Mouse (Mus musculus) spleen, adult 10 weeks (tissue): Measurements from ENCODE around the gene Mta2. TPM values are rescaled to one million over a fixed set of nuclear protein-coding genes. Genes with fewer than 3 reads are reported as not detected.

Source experiments
- polyA plus RNA-seq: library from polyadenylated mRNA; stranded (reverse); fragments of 350-450 nt; fragmentation: Illumina TruSeq; extraction: RNeasy Lipid Tissue Mini Kit (QIAGEN cat#74804); gene quantifications from one replicate; pipeline ENCODE4 v1.2.3, GENCODE M21; 2015; ENCODE audit warnings: low replicate concordance; ENCODE audit not compliant: insufficient read depth

Mta2 gene
- 192 TPM for polyA plus RNA-seq

DNA sequence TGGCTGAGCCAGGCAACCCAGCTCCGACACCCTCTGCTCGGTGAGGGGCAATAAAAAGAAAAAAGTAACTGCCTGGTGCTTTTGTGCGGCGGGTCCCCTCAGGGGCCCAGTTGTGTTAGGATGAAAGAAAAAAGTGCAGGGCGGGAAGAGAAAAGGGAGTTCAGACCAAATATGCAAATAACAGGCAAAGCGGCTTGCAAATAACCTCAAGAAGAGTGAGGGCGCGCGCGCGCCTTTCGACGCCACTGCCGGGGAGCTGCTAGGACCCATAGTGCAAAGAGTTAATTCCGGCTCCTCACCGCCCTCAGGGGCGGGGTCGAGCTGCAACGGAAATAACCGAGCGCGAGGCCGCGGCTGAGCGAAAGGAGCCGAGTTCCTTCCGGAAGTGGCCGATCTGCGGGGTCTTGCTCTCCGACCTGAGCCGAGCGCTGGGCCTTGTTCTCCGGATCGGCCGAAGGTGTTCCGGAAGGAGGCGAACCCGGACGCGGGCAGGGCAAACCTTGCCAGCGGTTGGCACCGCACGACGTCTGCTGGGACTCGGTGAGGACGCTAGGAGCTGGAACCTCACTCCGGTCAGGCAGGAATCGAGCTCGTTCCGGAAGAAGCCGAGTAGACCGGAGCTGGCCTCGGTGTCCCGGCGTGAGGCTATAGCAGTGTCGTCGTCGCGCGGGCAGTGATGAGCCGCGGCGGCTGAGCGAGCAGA is at the start of gene Mta2:
Mta2 (plus strand) TSS at position 361 of the 703 bp plus-strand sequence.

DNA sequence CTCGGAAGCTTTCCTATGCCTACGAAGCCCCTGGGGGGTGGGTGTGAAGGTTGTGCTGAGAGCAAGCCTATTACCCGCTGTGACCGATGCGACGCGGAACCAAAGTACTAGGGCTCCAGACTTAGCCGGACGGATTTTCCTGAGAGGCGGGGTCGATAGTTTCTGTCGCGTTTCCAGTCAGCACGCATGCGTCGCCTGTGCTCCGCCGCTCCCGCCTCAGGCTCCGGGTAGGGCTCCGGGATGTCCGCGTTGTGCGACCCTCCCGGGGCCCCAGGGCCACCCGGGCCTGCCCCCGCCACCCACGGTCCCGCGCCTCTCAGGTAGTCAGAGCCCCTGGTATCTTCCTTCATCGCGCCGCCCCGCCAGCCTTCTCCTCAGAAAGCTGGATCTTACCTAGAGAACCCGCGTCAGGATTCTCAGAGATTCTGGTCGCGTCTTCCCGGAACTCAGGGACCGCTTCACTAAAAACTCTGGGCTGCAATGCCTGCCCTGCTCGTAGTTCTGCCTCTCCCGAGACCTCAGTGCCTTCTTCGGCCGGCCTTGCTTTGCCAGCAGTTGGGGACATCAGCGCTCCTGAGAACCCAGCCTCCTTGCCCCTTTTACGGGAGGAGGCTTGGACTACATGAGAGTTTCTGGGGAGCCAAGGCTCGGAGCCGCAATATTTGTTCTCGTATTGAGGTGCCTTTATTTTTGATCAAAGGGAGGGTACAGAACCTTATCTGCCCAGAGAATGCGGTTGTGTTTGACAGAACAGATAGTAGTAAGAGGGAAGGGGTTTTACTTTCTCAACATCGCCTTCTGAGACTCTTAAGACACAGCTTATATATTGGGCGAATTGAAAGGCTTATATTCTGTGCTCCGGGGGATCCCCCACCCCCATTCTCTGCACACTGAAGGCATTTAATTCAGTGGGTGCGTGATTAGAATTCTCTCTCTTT is 48.6 kb upstream of the Mta2 start, which contains the start of gene Ints5:
Ints5 (plus strand) TSS at position 177 of the 938 bp plus-strand sequence.

DNA sequence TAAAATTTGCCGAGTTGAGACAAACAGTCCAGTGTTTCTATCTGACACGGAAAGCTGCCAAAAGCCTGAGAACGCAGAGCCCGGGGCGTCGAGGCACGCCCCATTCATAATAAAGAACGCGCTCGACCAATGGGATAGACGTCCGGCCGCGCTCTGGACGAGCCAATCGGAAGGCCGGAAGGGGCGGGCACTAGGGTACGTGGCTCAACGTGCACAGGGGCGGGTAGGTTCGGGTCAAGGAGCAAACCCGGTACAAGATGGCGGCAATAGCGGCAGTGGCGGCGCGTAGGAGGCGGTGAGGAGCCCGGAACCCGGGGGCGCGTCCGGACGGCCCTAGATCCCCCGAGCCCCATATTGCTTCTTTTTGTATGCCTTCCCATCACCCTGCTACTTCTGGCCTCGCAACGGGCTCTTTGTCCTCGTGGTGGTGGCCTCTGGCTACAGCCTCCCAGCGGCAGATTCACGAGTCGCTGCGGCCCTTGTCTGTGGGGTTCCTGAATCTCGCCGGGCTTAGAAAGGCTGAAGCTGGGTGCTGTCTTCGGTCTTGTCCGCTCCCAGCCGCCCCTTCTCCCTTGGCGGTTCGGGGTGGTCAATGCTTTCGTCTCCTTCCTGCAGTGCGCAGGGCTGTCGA is 43.7 kb upstream of the Mta2 start, which contains the start of gene Ganab:
Ganab (plus strand) TSS at position 207 of the 631 bp plus-strand sequence.

DNA sequence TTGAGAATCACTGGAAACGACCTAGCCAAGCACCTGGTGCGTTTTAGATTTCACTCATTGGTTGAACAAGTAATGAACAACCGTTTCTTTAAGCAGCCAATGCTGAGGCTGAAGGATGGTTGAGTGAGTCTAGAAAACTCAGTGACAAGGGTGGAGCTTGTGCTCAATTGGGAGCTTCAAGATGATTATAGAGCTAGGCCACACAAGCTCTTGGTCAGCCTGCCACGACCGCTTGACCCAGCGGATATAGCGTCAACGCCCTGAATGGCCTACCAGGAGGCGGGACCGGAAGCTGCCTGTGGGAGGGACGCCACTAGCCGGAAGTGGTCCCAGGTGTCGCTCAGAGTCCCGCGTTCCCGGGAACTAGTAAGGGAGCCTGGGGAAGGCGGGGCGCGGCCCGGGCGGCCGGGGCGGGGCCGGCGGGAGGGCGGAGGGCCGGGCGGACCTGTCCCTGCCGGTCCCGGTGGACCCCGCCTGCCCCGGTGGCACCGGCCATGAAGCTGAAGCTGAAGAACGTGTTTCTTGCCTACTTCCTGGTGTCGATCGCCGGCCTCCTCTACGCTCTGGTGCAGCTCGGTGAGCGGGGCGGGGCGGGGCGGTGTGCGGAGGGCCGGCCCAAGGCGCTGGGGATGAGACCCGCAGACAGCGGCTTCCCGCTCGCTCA is 21.5 kb upstream of the Mta2 start, which contains the start of gene B3gat3:
B3gat3 (plus strand) TSS at position 302 of the 664 bp plus-strand sequence.

DNA sequence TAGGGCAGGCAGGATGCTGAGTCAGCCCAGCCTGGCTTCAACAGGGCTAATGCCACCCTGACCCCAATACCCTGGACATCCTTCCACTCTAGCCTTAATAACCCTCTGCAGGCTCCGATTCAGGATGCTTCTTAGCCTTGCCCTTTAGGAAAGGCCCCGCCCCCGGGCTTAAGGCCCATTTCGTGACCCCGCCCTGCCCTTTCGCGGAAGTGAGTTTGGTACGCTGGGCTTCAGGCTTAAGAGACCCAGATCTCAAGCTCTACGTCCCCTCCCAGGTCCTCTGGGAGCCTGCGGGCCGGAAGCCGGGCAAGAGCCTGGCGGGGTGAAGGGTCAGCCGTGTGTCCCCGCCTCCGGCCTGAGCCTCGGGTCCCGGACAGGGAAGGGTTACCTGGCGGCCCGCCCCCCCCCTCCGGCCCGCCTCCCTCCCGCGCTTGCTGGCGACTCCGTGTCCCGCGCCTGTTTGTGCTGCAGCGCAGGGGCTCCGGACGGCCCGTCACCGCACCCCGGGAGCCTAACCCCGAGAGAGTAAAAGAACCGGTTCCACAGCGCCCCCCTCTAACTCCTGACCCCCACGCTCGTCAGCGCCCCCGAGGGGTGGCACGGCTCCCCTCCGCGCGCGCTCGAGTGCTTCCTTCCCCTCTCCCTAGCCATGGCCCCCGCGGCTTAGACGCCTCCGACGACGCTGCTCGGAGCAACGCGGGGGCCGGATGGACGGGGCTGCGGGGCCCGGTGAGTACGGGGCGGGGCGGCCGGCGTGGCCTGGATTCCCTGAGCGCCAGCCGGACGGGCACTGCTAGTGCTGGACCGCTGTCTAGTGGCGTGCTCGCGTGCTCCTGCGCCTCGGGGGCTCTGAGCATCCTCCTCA is 12.2 kb upstream of the Mta2 start, which contains the start of the genes Rom1 and Eml3:
Rom1 (minus strand) TSS at position 133 of the 865 bp plus-strand sequence.
Eml3 (plus strand) TSS at position 329 of the 865 bp plus-strand sequence.

DNA sequence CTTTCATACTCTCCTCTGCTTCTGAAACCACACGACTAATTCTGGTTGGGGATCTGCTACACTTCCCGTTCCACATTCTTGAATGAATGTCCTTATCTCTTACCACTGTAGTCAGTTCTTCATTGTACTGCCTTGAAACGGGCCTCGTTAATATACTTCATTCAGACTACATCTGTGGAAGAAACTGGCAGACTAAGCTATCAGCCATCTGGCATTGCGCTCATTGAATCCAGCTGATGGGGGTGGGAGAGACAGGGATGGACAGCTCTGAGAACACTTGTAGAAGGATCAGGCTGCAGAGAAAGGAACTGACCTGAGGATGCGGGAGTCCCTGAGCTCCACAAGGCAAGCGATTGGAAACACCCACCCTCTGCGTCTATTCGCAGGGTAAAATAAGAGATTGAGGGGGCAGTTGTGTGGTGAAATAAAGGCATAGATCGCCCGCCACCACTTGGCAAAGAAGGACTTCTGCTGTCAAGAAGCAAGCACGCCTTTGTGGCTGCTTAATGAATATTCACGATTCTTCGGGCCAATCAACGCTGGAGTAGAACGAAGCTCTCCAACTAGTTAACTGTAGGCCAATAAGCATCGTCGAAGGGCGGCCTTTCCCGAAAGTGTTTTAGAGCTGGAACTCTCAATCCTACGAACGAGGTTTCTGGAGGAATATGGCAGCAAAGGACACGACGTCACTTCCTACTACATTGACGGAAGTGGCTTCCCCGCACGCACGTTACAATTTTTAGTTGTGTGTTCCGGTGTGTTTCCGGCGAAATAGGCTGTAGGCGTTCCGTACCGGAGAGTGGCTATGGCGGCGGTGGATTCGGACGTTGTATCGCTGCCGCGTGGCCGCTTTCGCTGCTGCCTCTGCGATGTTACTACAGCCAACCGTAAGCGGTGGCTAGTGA is 11.7 kb downstream of the Mta2 start, which contains the start of gene Tut1:
Tut1 (plus strand) TSS at position 713 of the 905 bp plus-strand sequence.

DNA sequence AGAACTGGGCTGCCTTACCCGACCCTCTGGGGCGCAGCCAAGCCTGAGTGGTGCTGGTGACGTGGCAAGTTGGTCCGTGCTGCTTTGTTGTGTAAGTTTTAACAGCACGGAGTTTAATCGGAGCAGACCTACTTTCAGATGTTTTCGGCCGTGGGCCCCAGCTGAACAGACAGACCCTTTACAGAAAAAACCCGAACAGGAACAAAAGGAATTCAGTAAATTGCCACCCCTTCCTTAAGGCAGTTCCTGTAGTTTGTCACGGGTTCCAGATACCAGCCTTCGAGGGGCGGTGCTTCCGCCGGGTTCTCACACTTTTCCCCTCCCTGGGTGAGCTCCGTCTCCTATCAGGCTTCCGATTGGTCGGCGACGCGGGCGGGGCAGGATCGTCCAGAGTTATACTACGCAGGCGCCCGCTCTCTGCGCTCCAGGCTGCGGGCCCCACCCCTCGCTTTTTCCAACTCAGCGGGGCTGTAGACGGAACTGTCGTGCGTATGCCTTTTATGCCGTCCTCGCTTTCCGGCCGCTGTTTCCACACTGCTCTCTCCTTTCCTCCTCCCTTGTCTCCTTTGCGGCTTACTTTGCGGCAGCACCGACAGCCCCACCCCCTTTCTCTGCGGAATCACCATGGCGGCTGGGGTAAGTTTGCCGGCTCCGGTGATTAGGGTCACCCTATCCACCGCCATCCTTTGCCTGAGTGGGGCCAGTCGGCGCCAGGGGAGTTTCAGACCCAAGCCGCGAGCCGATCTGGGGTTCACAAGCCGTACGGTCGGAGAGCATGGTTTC is 25.1 kb downstream of the Mta2 start, which contains the start of gene Eef1g:
Eef1g (plus strand) TSS at position 452 of the 783 bp plus-strand sequence.

DNA sequence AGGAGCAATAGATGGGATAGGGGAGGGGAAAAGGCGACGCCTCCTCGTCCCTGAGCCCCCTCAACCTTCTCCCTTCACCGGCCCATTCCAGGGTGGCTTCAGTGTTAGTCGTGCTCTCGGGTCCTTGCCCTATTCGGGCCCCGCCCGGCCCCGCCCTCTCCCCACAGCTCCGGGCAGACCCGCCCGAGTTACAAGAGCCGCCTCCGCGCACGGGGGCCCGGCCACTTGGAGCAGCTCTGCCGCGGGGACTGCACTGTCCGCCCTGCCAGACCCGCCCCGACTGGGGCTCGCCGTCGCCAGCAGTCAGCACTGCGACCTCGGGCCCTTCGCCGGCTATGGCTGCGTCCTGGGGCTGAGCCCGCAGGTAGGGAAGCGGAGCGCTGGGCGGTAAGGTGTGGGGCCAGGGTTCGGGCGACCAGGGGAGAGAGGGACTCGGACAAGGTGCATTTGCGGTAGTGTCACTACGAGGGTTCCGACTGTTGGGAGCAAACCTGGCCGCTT is 47.4 kb downstream of the Mta2 start, which contains the start of gene Ahnak:
Ahnak (plus strand) TSS at position 219 of the 501 bp plus-strand sequence.

Other genes with a start within 250 kb of the Mta2 start
- gene Slc3a2, start 218.5 kb upstream of the Mta2 start, polyA plus RNA-seq: 149 TPM
- 70.3 TPM for gene Wdr74, start 206.0 kb upstream of the Mta2 start, polyA plus RNA-seq
- gene 1700092M07Rik, start 201.2 kb upstream of the Mta2 start, polyA plus RNA-seq: not detected
- gene Stx5a, start 200.5 kb upstream of the Mta2 start, polyA plus RNA-seq: 145 TPM
- gene Nxf1, start 184.8 kb upstream of the Mta2 start, polyA plus RNA-seq: 395 TPM
- 36.9 TPM for gene Tmem223, start 170.9 kb upstream of the Mta2 start, polyA plus RNA-seq
- gene Tmem179b, start 167.4 kb upstream of the Mta2 start, polyA plus RNA-seq: 89.0 TPM
- 4.8 TPM for gene Taf6l, start 155.5 kb upstream of the Mta2 start, polyA plus RNA-seq
- 131 TPM for gene Polr2g, start 143.3 kb upstream of the Mta2 start, polyA plus RNA-seq
- 3.1 TPM for gene Zbtb3, start 139.3 kb upstream of the Mta2 start, polyA plus RNA-seq
- 67.2 TPM for gene Ttc9c, start 122.5 kb upstream of the Mta2 start, polyA plus RNA-seq
- 172 TPM for gene Hnrnpul2, start 121.9 kb upstream of the Mta2 start, polyA plus RNA-seq
- gene AC129217.1, start 112.1 kb upstream of the Mta2 start, polyA plus RNA-seq: not detected
- 33.6 TPM for gene Bscl2, start 104.4 kb upstream of the Mta2 start, polyA plus RNA-seq
- gene Gng3, start 102.7 kb upstream of the Mta2 start, polyA plus RNA-seq: 0.14 TPM
- gene Lrrn4cl, start 91.1 kb upstream of the Mta2 start, polyA plus RNA-seq: 0.33 TPM
- 103 TPM for gene Ubxn1, start 70.4 kb upstream of the Mta2 start, polyA plus RNA-seq
- gene Uqcc3, start 61.0 kb upstream of the Mta2 start, polyA plus RNA-seq: 14.9 TPM
- gene Lbhd1, start 58.1 kb upstream of the Mta2 start, polyA plus RNA-seq: 85.8 TPM
- gene Gm49403, start 57.9 kb upstream of the Mta2 start, polyA plus RNA-seq: not detected
- 31.6 TPM for gene 1810009A15Rik, start 53.0 kb upstream of the Mta2 start, polyA plus RNA-seq
- gene Gm49416, start 52.9 kb upstream of the Mta2 start, polyA plus RNA-seq: not detected
- gene Ints5, start 48.9 kb upstream of the Mta2 start, polyA plus RNA-seq: 8.5 TPM
- gene Ganab, start 43.8 kb upstream of the Mta2 start, polyA plus RNA-seq: 156 TPM
- 44.8 TPM for gene B3gat3, start 21.5 kb upstream of the Mta2 start, polyA plus RNA-seq
- gene Rom1, start 12.5 kb upstream of the Mta2 start, polyA plus RNA-seq: 3.7 TPM
- gene Eml3, start 12.3 kb upstream of the Mta2 start, polyA plus RNA-seq: 68.8 TPM
- gene Tut1, start 12.0 kb downstream of the Mta2 start, polyA plus RNA-seq: 24.7 TPM
- 623 TPM for gene Eef1g, start 25.2 kb downstream of the Mta2 start, polyA plus RNA-seq
- gene Ahnak, start 47.4 kb downstream of the Mta2 start, polyA plus RNA-seq: 88.3 TPM
- not detected for gene Scgb1a1, start 146.1 kb downstream of the Mta2 start, polyA plus RNA-seq
- 23.5 TPM for gene Asrgl1, start 193.8 kb downstream of the Mta2 start, polyA plus RNA-seq